In the genomic region with DNA sequence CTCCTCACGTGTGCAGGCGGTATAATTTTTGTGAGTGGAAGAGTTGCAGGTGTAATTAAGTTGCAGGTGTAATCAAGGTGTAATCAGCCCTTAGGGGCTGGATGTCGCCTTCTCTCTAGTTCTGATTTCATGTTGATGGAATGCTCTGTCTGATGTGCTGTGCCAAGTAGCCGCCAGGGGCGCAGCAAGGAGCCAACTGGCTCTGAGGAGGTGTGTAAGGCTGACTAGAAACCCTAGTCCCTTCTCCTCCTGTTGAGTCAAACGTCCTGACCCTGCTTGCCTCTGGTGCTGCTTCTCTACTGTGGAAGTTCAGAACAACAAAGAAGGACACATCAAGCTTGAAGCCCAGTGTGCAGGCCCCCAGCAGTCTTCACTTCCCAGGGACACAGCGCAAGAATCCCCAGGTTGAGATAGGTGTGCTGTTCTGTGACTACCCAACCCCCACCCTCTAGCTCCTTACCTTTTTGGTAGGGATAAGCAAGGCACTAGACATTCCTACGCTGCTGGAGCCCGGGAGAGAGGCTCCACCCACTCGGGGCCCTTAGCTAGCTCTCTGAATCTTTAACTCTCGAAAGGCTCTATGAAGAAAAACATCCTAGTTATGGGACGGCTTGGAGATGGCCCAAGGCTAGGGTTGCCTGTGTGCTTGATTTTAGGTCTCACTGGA, we compare ENCODE assay signal across 8 mouse cellular contexts. TPM values are rescaled to one million over a fixed set of nuclear protein-coding genes. Genes with fewer than 3 reads are reported as not detected.
DNase-seq lines count a peak whose midpoint lies in the region; ATAC-seq and TF ChIP-seq lines count a peak whose summit lies in the region.

No protein-coding gene starts in this region.

- H3K27ac ChIP-seq in MEL (ENCODE audit: control insufficient read depth, low read depth, low read length): no peak overlapping the region
- peak overlapping the region; percentile 82 for H3K27ac ChIP-seq in kidney, adult 2 months (ENCODE audit: insufficient read depth, low read depth, low read length)
- H3K27ac ChIP-seq in liver, embryonic 12.5 days: peak overlapping the region; percentile 59

- H3K4me3 ChIP-seq in MEL (ENCODE audit: control insufficient read depth in 1 of 2, insufficient read depth in 1 of 2, low read depth in 2 of 2, low read length in 2 of 2): no peak overlapping the region
- peak overlapping the region; percentile 4; the same call in 1 of the 2 replicates for H3K4me3 ChIP-seq in kidney, adult 2 months (ENCODE audit: insufficient read depth, low read depth, low read length)
- H3K4me3 ChIP-seq in liver, embryonic 12.5 days: peak overlapping the region; percentile 18

- no peaks in the 10 kb centered on the region for H3K9me3 ChIP-seq in MEL (replicated peaks; ENCODE audit: insufficient read depth, low read length)
- H3K9me3 ChIP-seq in liver, embryonic 12.5 days (replicated peaks): no peaks in the 10 kb centered on the region

- peaks cover 74% of the 10 kb centered on the region for H3K79me2 ChIP-seq in MEL (ENCODE audit: control insufficient read depth, insufficient read depth, low read length, poor library complexity)

- no peak for ATAC-seq in liver, embryonic 12.5 days

- TF ChIP-seq RAD21 in MEL (IDR thresholded peaks at IDR 0.05; ENCODE audit: low read depth, low read length): no peak

- H3K4me1 ChIP-seq in MEL (ENCODE audit: control insufficient read depth in 1 of 2, insufficient read depth in 2 of 2, low read length in 2 of 2): peaks cover 11 to 28% of the 10 kb centered on the region in 2 experiments
- H3K4me1 ChIP-seq in kidney, adult 2 months (ENCODE audit: control insufficient read depth, insufficient read depth, low read length): peaks cover 33% of the 10 kb centered on the region
- H3K4me1 ChIP-seq in liver, embryonic 12.5 days: peaks cover 66% of the 10 kb centered on the region

- H3K4me2 ChIP-seq in liver, embryonic 12.5 days: peak overlapping the region; percentile 90

- DNase-seq in 3134 (ENCODE audit: extremely low read depth, insufficient read length, low spot score) (peak; percentile 59), MEL (ENCODE audit: low read depth, low spot score) (peak; percentile 88)
- peak; percentile 61 to 74 for DNase-seq in cerebellum, postnatal 25 days
- peak; percentile 90 for DNase-seq in gonadal fat pad, adult 2 months (ENCODE audit: low read depth)
- peak; percentile 87 for DNase-seq in kidney, adult 2 months
- peak; percentile 50 for DNase-seq in neural tube, embryonic 10.5 days (ENCODE audit: extremely low spot score, low spot score)
- DNase-seq in thymus, adult 18-20 months: peak; percentile 33 to 42

- H3K9ac ChIP-seq in MEL (ENCODE audit: control insufficient read depth, low read depth, low read length, poor library complexity, severe bottlenecking): no peak overlapping the region
- H3K9ac ChIP-seq in liver, embryonic 12.5 days: peak overlapping the region; percentile 45

- H3K36me3 ChIP-seq in MEL (ENCODE audit: control insufficient read depth in 1 of 2, insufficient read depth in 2 of 2, low read length in 2 of 2): peaks cover 26 to 33% of the 10 kb centered on the region in 2 experiments
- H3K36me3 ChIP-seq in kidney, adult 2 months (ENCODE audit: control insufficient read depth, insufficient read depth, low read length): peaks cover 6% of the 10 kb centered on the region
- peaks cover 48% of the 10 kb centered on the region for H3K36me3 ChIP-seq in liver, embryonic 12.5 days

- TF ChIP-seq POLR2A in MEL (IDR thresholded peaks at IDR 0.05; ENCODE audit: control insufficient read depth in 1 of 2, insufficient read depth in 1 of 2, low read depth in 1 of 2, low read length in 2 of 2, poor library complexity in 1 of 2): no peak
- no peak for TF ChIP-seq POLR2A in kidney, adult 2 months (IDR thresholded peaks at IDR 0.05; ENCODE audit: low read depth, low read length)

- TF ChIP-seq CTCF in MEL (IDR thresholded peaks at IDR 0.05 in 2 of 3, conservative IDR thresholded peaks at IDR 0.05 in 1 of 3; ENCODE audit: control insufficient read depth in 1 of 3, insufficient read depth in 1 of 3, low read depth in 2 of 3, low read length in 3 of 3, poor library complexity in 1 of 3, severe bottlenecking in 1 of 3): peak in 1 of 3 experiments; percentile 91; a peak in 2 of 6 replicates
- TF ChIP-seq CTCF in kidney, adult 2 months (conservative IDR thresholded peaks at IDR 0.05; ENCODE audit: insufficient read depth, insufficient read length, low read depth, low read length): peak; percentile 76

- WGBS in kidney, adult 2 months: 10% methylated on average over 12 of the region's 12 CpGs
- 27% methylated on average over 12 of the region's 12 CpGs for WGBS in liver, embryonic 12.5 days (ENCODE audit: insufficient replicate concordance)

- TF ChIP-seq EP300 in MEL (IDR thresholded peaks at IDR 0.05; ENCODE audit: low read depth in 1 of 2, low read length in 2 of 2): no peak

- H3K27me3 ChIP-seq in MEL (ENCODE audit: control insufficient read depth in 1 of 2, insufficient read depth in 2 of 2, low read length in 2 of 2): no peaks in the 10 kb centered on the region
- H3K27me3 ChIP-seq in kidney, adult 2 months (replicated peaks; ENCODE audit: control insufficient read depth, insufficient read depth, low read length): no peaks in the 10 kb centered on the region
- H3K27me3 ChIP-seq in liver, embryonic 12.5 days (replicated peaks): no peaks in the 10 kb centered on the region

TF ChIP-seq in MEL, 35 proteins besides CTCF, POLR2A, EP300 and RAD21:
- TF ChIP-seq KAT2A (conservative IDR thresholded peaks at IDR 0.05; ENCODE audit: low read depth, low read length): no peak
- TF ChIP-seq MAZ (IDR thresholded peaks at IDR 0.05; ENCODE audit: low read depth, low read length): no peak
- TF ChIP-seq USF2 (IDR thresholded peaks at IDR 0.05; ENCODE audit: borderline replicate concordance in 1 of 2, insufficient read depth in 1 of 2, low read depth in 1 of 2, low read length in 2 of 2): no peak
- TF ChIP-seq ELF1 (IDR thresholded peaks at IDR 0.05; ENCODE audit: low read depth, low read length): no peak
- TF ChIP-seq USF1 (IDR thresholded peaks at IDR 0.05; ENCODE audit: low read depth, low read length): no peak
- no peak for TF ChIP-seq UBTF (IDR thresholded peaks at IDR 0.05; ENCODE audit: borderline replicate concordance, insufficient read depth, low read depth, low read length)
- no peak for TF ChIP-seq ZKSCAN1 (IDR thresholded peaks at IDR 0.05; ENCODE audit: low read depth, low read length)
- no peak for TF ChIP-seq POLR2AphosphoS2 (IDR thresholded peaks at IDR 0.05; ENCODE audit: low read length)
- no peak for TF ChIP-seq RCOR1 (IDR thresholded peaks at IDR 0.05; ENCODE audit: low read depth, low read length)
- TF ChIP-seq TCF12 (IDR thresholded peaks at IDR 0.05; ENCODE audit: low read depth, low read length): no peak
- no peak for TF ChIP-seq MYB (IDR thresholded peaks at IDR 0.05; ENCODE audit: low read depth, low read length)
- TF ChIP-seq TBP (IDR thresholded peaks at IDR 0.05; ENCODE audit: low read depth, low read length): no peak
- no peak for TF ChIP-seq ZC3H11A (IDR thresholded peaks at IDR 0.05; ENCODE audit: low read depth, low read length)
- no peak for TF ChIP-seq MYC (IDR thresholded peaks at IDR 0.05; ENCODE audit: low read depth, low read length)

RNA-seq across cellular contexts. Expression of a gene that starts 3.0 kb away (rescaled TPM):
- total RNA-seq in MEL (2012; rRNA removed): 240 and 307 TPM in 2 replicates
- 100 to 1,000 TPM; 134 to 357 TPM for polyA plus RNA-seq in MEL (2012; ENCODE audit: insufficient read depth in 1 of 2, insufficient read length in 2 of 2, low read depth in 1 of 2, low replicate concordance in 2 of 2, missing spikeins in 1 of 2)
- 92.9 and 123 TPM in 2 replicates for polyA plus RNA-seq in gonadal fat pad, adult 2 months (2012; rRNA removed)
- 143 and 173 TPM in 2 replicates for polyA plus RNA-seq in kidney, adult 2 months (2012; rRNA removed)
- polyA plus RNA-seq in liver, embryonic 12.5 days (2016; fragmentation: Nextera tagmentation; extraction: Ambion mirVana): 134 and 135 TPM in 2 replicates

RNA-seq across cellular contexts. Expression of a gene that starts 10.6 kb away (rescaled TPM):
- total RNA-seq in MEL (2012; rRNA removed): 7.7 and 7.8 TPM in 2 replicates
- polyA plus RNA-seq in MEL (2012; ENCODE audit: insufficient read depth in 1 of 2, insufficient read length in 2 of 2, low read depth in 1 of 2, low replicate concordance in 2 of 2, missing spikeins in 1 of 2): 10 to 100 TPM in 1 of 2 experiments, not detected in 1; 33.9 TPM
- polyA plus RNA-seq in gonadal fat pad, adult 2 months (2012; rRNA removed): 18.1 and 26.0 TPM in 2 replicates
- polyA plus RNA-seq in kidney, adult 2 months (2012; rRNA removed): 5.6 and 6.3 TPM in 2 replicates
- 3.1 and 4.6 TPM in 2 replicates for polyA plus RNA-seq in liver, embryonic 12.5 days (2016; fragmentation: Nextera tagmentation; extraction: Ambion mirVana)

RNA-seq across cellular contexts. Expression of a gene that starts 35.7 kb away (rescaled TPM):
- 28.5 and 32.4 TPM in 2 replicates for total RNA-seq in MEL (2012; rRNA removed)
- 10 to 100 TPM in 1 of 2 experiments, not detected in 1; 51.8 TPM for polyA plus RNA-seq in MEL (2012; ENCODE audit: insufficient read depth in 1 of 2, insufficient read length in 2 of 2, low read depth in 1 of 2, low replicate concordance in 2 of 2, missing spikeins in 1 of 2)
- polyA plus RNA-seq in gonadal fat pad, adult 2 months (2012; rRNA removed): 23.6 and 28.2 TPM in 2 replicates
- polyA plus RNA-seq in kidney, adult 2 months (2012; rRNA removed): 25.6 and 27.0 TPM in 2 replicates
- 11.8 and 12.1 TPM in 2 replicates for polyA plus RNA-seq in liver, embryonic 12.5 days (2016; fragmentation: Nextera tagmentation; extraction: Ambion mirVana)

RNA-seq across cellular contexts. Expression of a gene that starts 36.4 kb away (rescaled TPM):
- 203 and 265 TPM in 2 replicates for total RNA-seq in MEL (2012; rRNA removed)
- polyA plus RNA-seq in MEL (2012; ENCODE audit: insufficient read depth in 1 of 2, insufficient read length in 2 of 2, low read depth in 1 of 2, low replicate concordance in 2 of 2, missing spikeins in 1 of 2): 100 to 1,000 TPM in 1 of 2 experiments, not detected in 1; 234 TPM
- polyA plus RNA-seq in gonadal fat pad, adult 2 months (2012; rRNA removed): 90.3 and 111 TPM in 2 replicates
- 120 and 155 TPM in 2 replicates for polyA plus RNA-seq in kidney, adult 2 months (2012; rRNA removed)
- polyA plus RNA-seq in liver, embryonic 12.5 days (2016; fragmentation: Nextera tagmentation; extraction: Ambion mirVana): 18.8 and 22.5 TPM in 2 replicates

RNA-seq across cellular contexts. Expression of a gene that starts 39.5 kb away (rescaled TPM):
- total RNA-seq in MEL (2012; rRNA removed): 91.0 and 101 TPM in 2 replicates
- 100 to 1,000 TPM in 1 of 2 experiments, not detected in 1; 116 TPM for polyA plus RNA-seq in MEL (2012; ENCODE audit: insufficient read depth in 1 of 2, insufficient read length in 2 of 2, low read depth in 1 of 2, low replicate concordance in 2 of 2, missing spikeins in 1 of 2)
- 16.1 and 17.1 TPM in 2 replicates for polyA plus RNA-seq in gonadal fat pad, adult 2 months (2012; rRNA removed)
- 11.4 and 11.6 TPM in 2 replicates for polyA plus RNA-seq in kidney, adult 2 months (2012; rRNA removed)
- 31.0 and 31.6 TPM in 2 replicates for polyA plus RNA-seq in liver, embryonic 12.5 days (2016; fragmentation: Nextera tagmentation; extraction: Ambion mirVana)

Comparison
In these comparisons a context has a peak if more than half of its experiments do, and no peak if none do; other contexts are left out.
1. DNase-seq: peak in every context shown above with its lines; median percentile 90 in gonadal fat pad, adult 2 months; 88 in MEL; 87 in kidney, adult 2 months; 68 in cerebellum, postnatal 25 days; 59 in 3134; 50 in neural tube, embryonic 10.5 days; 38 in thymus, adult 18-20 months.
2. H3K4me3 ChIP-seq: peak in kidney, adult 2 months (single experiment) and liver, embryonic 12.5 days (single experiment); none in MEL (0 of 2).